Mouse (Mus musculus): ENCODE data around the gene Jam3. TPM values are rescaled to one million over a fixed set of nuclear protein-coding genes. Genes with fewer than 3 reads are reported as not detected.

Jam3 gene
- polyA plus RNA-seq, 1 experiment = 10.7 TPM

DNA sequence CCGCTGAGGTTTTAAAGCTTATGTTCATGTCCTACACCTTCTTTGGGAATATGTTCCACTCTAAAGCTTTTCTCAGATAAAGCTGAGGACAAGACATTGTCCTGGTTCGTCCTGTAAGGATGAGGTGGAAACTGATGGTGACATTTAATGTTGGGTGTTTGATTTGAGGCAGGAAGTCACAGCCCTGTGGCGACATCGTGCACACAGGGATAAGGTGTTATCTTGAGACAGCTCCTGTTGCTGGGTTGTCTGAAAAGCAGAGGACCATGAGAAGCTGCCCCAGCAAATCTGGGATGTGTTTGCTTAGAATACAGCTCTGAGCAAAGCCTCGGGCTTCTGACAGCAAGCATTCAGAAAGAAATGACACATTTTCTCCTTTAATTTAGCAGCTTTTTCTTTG lies 69.0 kb downstream of the Jam3 start:
- 86% methylated on average over 5 of the region's 5 CpGs for WGBS
- DNase-seq = no peak
- Histone ChIP-seq H3K4me1 (ENCODE audit: control insufficient read depth, insufficient read depth, low read length) (no peaks in the 10 kb centered on the region), H3K4me3 (replicated peaks; ENCODE audit: extremely low read depth, low read depth, low read length) (no peak overlapping the region)
- TF ChIP-seq POLR2A (IDR thresholded peaks at IDR 0.05; ENCODE audit: borderline replicate concordance, extremely low read depth, low read depth, low read length) = no peak
- no peak for TF ChIP-seq CTCF (IDR thresholded peaks at IDR 0.05; ENCODE audit: insufficient read depth, low read length)

DNA sequence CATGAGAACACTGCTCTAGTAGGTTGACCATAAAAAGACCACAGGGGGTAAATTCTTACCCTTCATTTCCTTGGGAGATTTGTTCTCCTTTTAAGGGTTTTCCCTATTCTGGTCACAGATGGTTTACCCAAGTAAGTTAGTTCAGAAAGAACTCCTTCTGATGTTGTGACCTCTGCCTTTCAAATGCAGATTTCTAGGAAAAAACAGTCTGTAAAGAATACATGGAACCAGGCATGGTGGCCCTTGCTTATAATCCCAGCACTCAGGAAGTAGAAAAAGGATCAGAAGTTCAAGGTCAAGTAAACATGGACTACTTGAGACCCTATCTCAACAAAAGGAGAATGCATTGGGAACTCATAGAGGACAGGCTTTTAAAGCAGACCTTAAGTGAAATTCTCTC lies 79.4 kb downstream of the Jam3 start:
- Histone ChIP-seq H3K4me1 (ENCODE audit: control insufficient read depth, insufficient read depth, low read length) (no peaks in the 10 kb centered on the region), H3K4me3 (replicated peaks; ENCODE audit: extremely low read depth, low read depth, low read length) (no peak overlapping the region)
- TF ChIP-seq POLR2A (IDR thresholded peaks at IDR 0.05; ENCODE audit: borderline replicate concordance, extremely low read depth, low read depth, low read length) = no peak
- TF ChIP-seq CTCF (IDR thresholded peaks at IDR 0.05; ENCODE audit: insufficient read depth, low read length) = no peak
- DNase-seq = no peak

DNA sequence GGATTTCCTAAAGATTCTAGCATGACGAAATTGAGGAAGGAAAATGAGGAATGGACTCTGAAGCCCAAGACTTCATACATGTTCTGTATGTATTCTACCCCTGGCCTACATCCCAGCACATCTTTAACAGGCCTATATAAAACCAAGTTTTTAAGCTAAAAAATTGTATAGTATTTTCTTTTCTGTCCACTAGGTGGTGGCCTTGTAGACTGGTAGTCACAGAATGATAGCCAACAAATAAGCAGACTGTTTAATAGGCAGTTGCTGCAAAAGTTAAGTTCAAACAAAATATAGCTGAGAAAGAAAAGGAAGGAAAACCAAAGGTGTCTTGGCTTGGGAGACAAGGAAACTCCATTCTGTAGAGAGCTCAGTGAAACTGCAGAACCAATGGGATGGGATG lies 80.5 kb downstream of the Jam3 start:
- Histone ChIP-seq H3K4me3 (replicated peaks; ENCODE audit: extremely low read depth, low read depth, low read length) (no peak overlapping the region), H3K4me1 (ENCODE audit: control insufficient read depth, insufficient read depth, low read length) (no peaks in the 10 kb centered on the region)
- no peak for TF ChIP-seq CTCF (IDR thresholded peaks at IDR 0.05; ENCODE audit: insufficient read depth, low read length)
- TF ChIP-seq POLR2A (IDR thresholded peaks at IDR 0.05; ENCODE audit: borderline replicate concordance, extremely low read depth, low read depth, low read length) = no peak
- no peak for DNase-seq
- WGBS = 77% methylated on average over 1 of the region's 1 CpGs

DNA sequence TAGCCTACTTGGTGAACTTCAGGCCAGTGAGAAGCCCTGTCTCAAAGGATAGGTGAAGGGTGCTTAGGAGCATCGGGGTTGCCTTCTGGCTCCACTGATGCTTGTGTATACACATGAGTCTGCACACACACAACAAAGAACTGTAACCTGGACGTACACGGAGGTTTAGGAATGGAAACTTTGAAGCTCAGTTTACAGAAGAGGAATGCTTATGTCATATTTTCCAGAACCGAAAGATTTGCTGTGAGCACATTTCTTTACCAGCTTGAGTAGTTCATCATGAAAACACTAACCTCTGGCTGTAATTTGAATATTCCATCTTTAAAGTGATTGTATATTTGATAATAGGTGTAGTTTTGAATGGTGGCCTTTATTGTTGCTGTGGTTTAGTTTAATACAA lies 84.3 kb downstream of the Jam3 start:
- TF ChIP-seq CTCF (IDR thresholded peaks at IDR 0.05; ENCODE audit: insufficient read depth, low read length) (no peak), POLR2A (IDR thresholded peaks at IDR 0.05; ENCODE audit: borderline replicate concordance, extremely low read depth, low read depth, low read length) (no peak)
- Histone ChIP-seq H3K4me3 (replicated peaks; ENCODE audit: extremely low read depth, low read depth, low read length) (no peak overlapping the region), H3K4me1 (ENCODE audit: control insufficient read depth, insufficient read depth, low read length) (no peaks in the 10 kb centered on the region)
- 80% methylated on average over 4 of the region's 4 CpGs for WGBS
- no peak for DNase-seq

DNA sequence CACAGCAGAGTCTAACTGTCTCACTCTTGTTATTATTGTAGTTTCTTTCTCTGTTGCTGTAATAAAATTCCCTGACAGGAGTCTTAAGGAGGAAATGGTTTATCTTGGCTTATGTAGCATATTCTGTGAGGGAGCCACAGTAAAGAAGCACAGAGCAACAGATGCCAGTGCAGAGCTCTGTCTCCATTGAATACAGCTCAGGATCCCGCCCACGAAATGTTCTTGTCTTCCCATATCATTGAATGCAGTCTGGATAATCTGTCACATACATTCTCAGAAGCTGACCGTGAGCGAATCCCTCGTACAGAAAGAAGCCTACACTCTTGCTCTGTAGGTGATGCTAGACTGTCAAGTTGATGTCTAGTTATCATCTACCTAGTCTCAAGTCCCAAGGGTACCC lies 96.9 kb downstream of the Jam3 start:
- H3K4me3 ChIP-seq (replicated peaks; ENCODE audit: extremely low read depth, low read depth, low read length) = no peak overlapping the region
- TF ChIP-seq CTCF (IDR thresholded peaks at IDR 0.05; ENCODE audit: insufficient read depth, low read length) = no peak
- no peak for TF ChIP-seq POLR2A (IDR thresholded peaks at IDR 0.05; ENCODE audit: borderline replicate concordance, extremely low read depth, low read depth, low read length)
- DNase-seq = no peak
- WGBS = 93% methylated on average over 5 of the region's 5 CpGs
- H3K4me1 ChIP-seq (ENCODE audit: control insufficient read depth, insufficient read depth, low read length) = no peaks in the 10 kb centered on the region

DNA sequence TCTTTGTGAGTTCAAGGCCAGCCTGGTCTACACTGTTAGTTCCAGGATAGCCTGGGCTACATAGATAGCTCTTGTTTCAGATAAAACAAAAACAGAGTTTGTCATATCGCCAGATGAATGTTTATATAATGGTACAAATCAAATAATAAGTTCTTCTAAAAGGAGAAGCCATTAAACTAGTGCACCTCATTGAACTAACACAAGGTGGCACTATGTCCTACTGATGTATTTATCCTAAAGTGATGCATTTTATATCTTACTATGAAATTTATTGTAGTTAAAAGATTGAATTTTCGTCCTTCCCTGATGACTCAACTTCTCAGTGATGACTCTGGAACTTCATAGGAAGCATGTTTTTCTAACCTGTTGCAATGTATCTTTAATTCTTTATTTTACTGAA lies 105.7 kb downstream of the Jam3 start:
- WGBS = 73% methylated on average over 2 of the region's 2 CpGs
- Histone ChIP-seq H3K4me3 (replicated peaks; ENCODE audit: extremely low read depth, low read depth, low read length) (no peak overlapping the region), H3K4me1 (ENCODE audit: control insufficient read depth, insufficient read depth, low read length) (no peaks in the 10 kb centered on the region)
- TF ChIP-seq CTCF (IDR thresholded peaks at IDR 0.05; ENCODE audit: insufficient read depth, low read length) (no peak), POLR2A (IDR thresholded peaks at IDR 0.05; ENCODE audit: borderline replicate concordance, extremely low read depth, low read depth, low read length) (no peak)
- DNase-seq = no peak

Other genes starting within 250 kb of the Jam3 start
- 0.19 TPM in 1 of 2 replicates, not detected in the other for gene Gm1110, start 232.3 kb downstream of the Jam3 start, polyA plus RNA-seq (2012; rRNA removed)
- 13.9 and 22.4 TPM in 2 replicates for gene Acad8, start 155.9 kb downstream of the Jam3 start, polyA plus RNA-seq (2012; rRNA removed)
- gene Thyn1, start 155.7 kb downstream of the Jam3 start, polyA plus RNA-seq (2012; rRNA removed) = 4.3 and 6.7 TPM in 2 replicates
- gene Vps26b, start 125.4 kb downstream of the Jam3 start, polyA plus RNA-seq (2012; rRNA removed) = 34.7 and 37.9 TPM in 2 replicates
- 10.4 and 10.5 TPM in 2 replicates for gene Ncapd3, start 125.2 kb downstream of the Jam3 start, polyA plus RNA-seq (2012; rRNA removed)
- gene Igsf9b, start 143.8 kb upstream of the Jam3 start, polyA plus RNA-seq (2012; rRNA removed) = 1.4 and 1.6 TPM in 2 replicates
- gene Spata19, start 241.4 kb upstream of the Jam3 start, polyA plus RNA-seq (2012; rRNA removed) = not detected in 2 replicates

Data from lung, adult 2 months (tissue).